Mouse (Mus musculus) heart, postnatal 0 days (tissue): ENCODE data around the gene Foxf1. TPM values are rescaled to one million over a fixed set of nuclear protein-coding genes. Genes with fewer than 3 reads are reported as not detected.

Experiments
- ATAC-seq: fragments of 200-750 bp; cut with Nextera tagmentation; 2 replicates; pipeline ENCODE4 v1.8.0; 2017; ENCODE audit warnings: low read depth, moderate number of reproducible peaks, moderate library complexity; ENCODE audit not compliant: insufficient read depth
- DNase-seq: peaks from one replicate; pipeline ENCODE4 v3.0.0-alpha.2; 2016; ENCODE audit warnings: low spot score
- H3K27ac ChIP-seq: fragments of 300-500 bp; sonication (generic); 2 replicates; pipeline ENCODE4 v1.5.1; 2014; ENCODE audit warnings: low read depth, mild to moderate bottlenecking
- H3K27me3 ChIP-seq: fragments of 300-500 bp; sonication (generic); 2 replicates; pipeline ENCODE4 v1.6.1; 2014; ENCODE audit warnings: low read length, mixed read lengths; ENCODE audit not compliant: control insufficient read depth, insufficient read depth
- H3K36me3 ChIP-seq: fragments of 300-500 bp; sonication (generic); replicated peaks from 2 replicates; pipeline ENCODE4 v1.6.1; 2014; ENCODE audit warnings: low read length, mixed read lengths; ENCODE audit not compliant: control insufficient read depth, insufficient read depth
- H3K4me1 ChIP-seq: fragments of 300-500 bp; sonication (generic); 2 replicates; pipeline ENCODE4 v1.6.1; 2014; ENCODE audit warnings: antibody characterized with exemption; ENCODE audit not compliant: control insufficient read depth, insufficient read depth
- H3K4me2 ChIP-seq: fragments of 300-500 bp; sonication (generic); 2 replicates; pipeline ENCODE4 v1.6.1; 2014; ENCODE audit warnings: low read depth, mild to moderate bottlenecking, low read length, moderate library complexity
- H3K4me3 ChIP-seq: fragments of 300-500 bp; sonication (generic); 2 replicates; pipeline ENCODE4 v1.5.1; 2014; ENCODE audit warnings: low read depth, low read length
- H3K9ac ChIP-seq: fragments of 300-500 bp; sonication (generic); replicated peaks from 2 replicates; pipeline ENCODE4 v1.6.1; 2014; ENCODE audit warnings: low read depth, low read length, mixed read lengths
- H3K9me3 ChIP-seq: fragments of 300-500 bp; sonication (generic); replicated peaks from 2 replicates; pipeline ENCODE4 v1.6.1; 2016; ENCODE audit warnings: low read length; ENCODE audit not compliant: control insufficient read depth
- CTCF ChIP-seq: IDR thresholded peaks from 2 replicates; pipeline ENCODE4 v1.5.1; 2016; ENCODE audit warnings: antibody characterized with exemption, control low read depth, low read depth
- EP300 ChIP-seq: IDR thresholded peaks from 2 replicates; pipeline ENCODE4 v1.6.1; 2016; ENCODE audit warnings: antibody characterized with exemption, low read depth
- WGBS: fragments of 180-500 bp; shearing (Covaris S2); extraction: QIAGEN DNeasy Blood & Tissue Kit; methylation state at CpG from one replicate; pipeline ENCODE4 v1.1.7; 2014; 5-methylcytosine and 5-hydroxymethylcytosine counted together
- polyA plus RNA-seq: library from polyadenylated mRNA; unstranded; fragments of >200 nt; fragmentation: Nextera tagmentation; extraction: Ambion mirVana; gene quantifications from 2 replicates; pipeline ENCODE4 v1.2.1, GENCODE M21; 2015
- total RNA-seq: library from RNA; depleted of rRNA; stranded (reverse); fragments of >200 nt; gene quantifications from 2 replicates; pipeline ENCODE4 v1.2.3, GENCODE M21; 2014; ENCODE audit warnings: low replicate concordance

Gene Foxf1
- total and polyA plus RNA-seq, 2 experiments from 2014 or later, result 0.23 to 3.1 TPM

GRCm38 (mm10) chr8:121120456-121121419 lies 36.6 kb downstream of the Foxf1 start:
- no peak for DNase-seq
- Histone ChIP-seq H3K4me2 (peak overlapping the region; percentile 65), H3K27ac (peak overlapping the region; percentile 22; the same call in 1 of the 2 replicates), H3K4me3 (peak overlapping the region; percentile 58), H3K9me3 (no peaks in the 10 kb centered on the region), H3K27me3 (peaks cover 100% of the 10 kb centered on the region), H3K9ac (peak overlapping the region; percentile 46), H3K36me3 (no peaks in the 10 kb centered on the region), H3K4me1 (0 out of 2 replicates have a peak, but pooled peaks cover 5% of the 10 kb centered on the region)
- WGBS, result 33% methylated on average over 17 of the region's 17 CpGs
- ATAC-seq, result no peak
- TF ChIP-seq CTCF (no peak), EP300 (no peak)

- Histone ChIP-seq H3K27ac (no peak overlapping the region), H3K9me3 (no peaks in the 10 kb centered on the region), H3K4me1 (0 out of 2 replicates have a peak, but pooled peaks cover 6% of the 10 kb centered on the region), H3K4me2 (no peak overlapping the region), H3K27me3 (peaks cover 100% of the 10 kb centered on the region), H3K36me3 (no peaks in the 10 kb centered on the region), H3K9ac (no peak overlapping the region), H3K4me3 (no peak overlapping the region)
- ATAC-seq, result no peak
- no peak for TF ChIP-seq CTCF
- no peak for TF ChIP-seq EP300
- DNase-seq, result no peak
- 42% methylated on average over 8 of the region's 8 CpGs for WGBS
Measured at GRCm38 (mm10) chr8:121121704-121122103, 37.5 kb downstream of the Foxf1 start.

DNA sequence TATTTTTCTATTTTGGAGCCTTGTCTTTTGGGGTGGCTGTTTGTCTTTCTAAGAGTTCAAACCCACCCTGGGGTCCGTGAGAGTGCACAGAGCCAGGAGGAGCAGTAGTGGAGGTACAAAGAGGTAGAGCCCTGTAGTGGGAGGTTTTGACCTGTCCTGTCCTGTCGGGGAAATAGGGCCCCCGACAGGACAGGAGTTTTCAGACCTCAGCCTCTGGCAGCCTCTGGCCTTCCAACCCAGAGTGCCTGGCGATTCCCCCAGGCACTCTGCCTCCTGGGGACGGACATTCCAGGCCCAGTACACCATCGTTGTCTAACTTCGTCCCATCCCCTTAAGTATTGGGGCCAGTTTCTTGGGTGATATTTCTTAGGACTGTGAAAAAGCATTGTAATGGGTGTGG lies 38.2 kb downstream of the Foxf1 start:
- Histone ChIP-seq H3K4me2 (no peak overlapping the region), H3K27me3 (peaks cover 100% of the 10 kb centered on the region), H3K36me3 (no peaks in the 10 kb centered on the region), H3K9me3 (no peaks in the 10 kb centered on the region), H3K9ac (no peak overlapping the region), H3K4me3 (no peak overlapping the region), H3K27ac (no peak overlapping the region), H3K4me1 (0 out of 2 replicates have a peak, but pooled peaks cover 6% of the 10 kb centered on the region)
- no peak for ATAC-seq
- DNase-seq, result no peak
- WGBS, result 23% methylated on average over 7 of the region's 7 CpGs
- TF ChIP-seq EP300, result no peak
- no peak for TF ChIP-seq CTCF

- Histone ChIP-seq H3K9me3 (no peaks in the 10 kb centered on the region), H3K27me3 (peaks cover 100% of the 10 kb centered on the region), H3K4me3 (no peak overlapping the region), H3K27ac (no peak overlapping the region), H3K36me3 (no peaks in the 10 kb centered on the region), H3K4me2 (no peak overlapping the region), H3K4me1 (0 out of 2 replicates have a peak, but pooled peaks cover 6% of the 10 kb centered on the region), H3K9ac (no peak overlapping the region)
- TF ChIP-seq EP300 (no peak), CTCF (no peak)
- WGBS, result 81% methylated on average over 2 of the region's 2 CpGs
- DNase-seq, result no peak
- ATAC-seq, result no peak
Measured at GRCm38 (mm10) chr8:121123113-121123512, 38.9 kb downstream of the Foxf1 start.

DNA sequence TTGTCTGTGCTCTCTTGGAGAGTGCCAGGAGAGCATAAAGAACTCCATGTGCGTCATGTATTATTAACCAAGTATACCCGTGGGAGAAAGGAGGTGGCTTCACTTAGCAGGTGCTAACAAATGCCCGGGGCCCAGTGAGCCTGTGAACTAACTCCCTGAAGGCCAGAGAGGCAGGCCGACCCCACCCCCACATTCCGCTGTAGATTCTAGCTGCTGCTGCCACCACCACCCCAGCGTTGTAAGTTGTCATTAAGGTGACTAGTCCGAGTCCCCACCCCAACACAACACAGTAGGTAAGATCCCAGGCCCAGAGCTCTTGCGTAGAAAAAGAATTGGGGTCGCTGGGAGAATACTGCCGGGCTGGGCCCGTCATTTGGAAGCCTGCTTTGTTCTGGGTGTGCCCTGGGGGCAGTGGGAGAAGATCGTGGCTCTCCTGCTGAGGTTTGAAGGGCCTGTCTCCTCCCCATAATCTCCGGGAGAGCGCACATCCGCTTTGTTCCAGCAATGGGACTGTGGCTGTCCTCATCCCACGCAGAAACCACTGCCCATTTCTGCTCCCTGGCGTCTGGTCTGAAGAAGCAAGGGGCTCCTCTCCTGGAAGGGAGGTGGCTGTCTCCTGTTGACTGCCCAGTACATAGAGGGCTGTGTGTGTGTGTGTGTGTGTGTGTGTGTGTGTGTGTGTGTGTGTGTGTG lies 40.5 kb downstream of the Foxf1 start:
- Histone ChIP-seq H3K9me3 (no peaks in the 10 kb centered on the region), H3K9ac (no peak overlapping the region), H3K27ac (peak overlapping the region; percentile 76), H3K36me3 (no peaks in the 10 kb centered on the region), H3K4me2 (peak overlapping the region; percentile 61), H3K27me3 (peaks cover 100% of the 10 kb centered on the region), H3K4me3 (peak overlapping the region; percentile 35; the same call in 1 of the 2 replicates), H3K4me1 (0 out of 2 replicates have a peak, but pooled peaks cover 10% of the 10 kb centered on the region)
- no peak for TF ChIP-seq EP300
- TF ChIP-seq CTCF, result no peak
- no peak for DNase-seq
- 6% methylated on average over 17 of the region's 17 CpGs for WGBS
- peak; percentile 36 for ATAC-seq
